Mouse (Mus musculus) fat pad, adult 2 months (tissue): Measurements from ENCODE around the gene Lyrm9.
A peak's percentile ranks its signal among the peaks of the same experiment; 100 is the strongest.
"Not testable (repeated sequence)": the region's sequence is repeated elsewhere in the genome, so short reads cannot be mapped to it uniquely, and the experiment has no call there.

ENCODE experiments used
- DNase-seq: peaks from one replicate; pipeline ENCODE4 v3.0.0-alpha.2; 2011; ENCODE audit warnings: low read depth, low spot score; ENCODE audit errors: extremely low read depth

Gene Lyrm9

GRCm38 (mm10) chr11:78847884-78848848 is 21.8 kb downstream of the Lyrm9 start:
- DNase-seq: no peak

- DNase-seq: no peak
Measured at GRCm38 (mm10) chr11:78849859-78850258, 23.5 kb downstream of the Lyrm9 start.

GRCm38 (mm10) chr11:78851216-78851870 is 25.0 kb downstream of the Lyrm9 start:
- no peak for DNase-seq

- no peak for DNase-seq
Measured at GRCm38 (mm10) chr11:78851871-78852265, 25.5 kb downstream of the Lyrm9 start.

DNA sequence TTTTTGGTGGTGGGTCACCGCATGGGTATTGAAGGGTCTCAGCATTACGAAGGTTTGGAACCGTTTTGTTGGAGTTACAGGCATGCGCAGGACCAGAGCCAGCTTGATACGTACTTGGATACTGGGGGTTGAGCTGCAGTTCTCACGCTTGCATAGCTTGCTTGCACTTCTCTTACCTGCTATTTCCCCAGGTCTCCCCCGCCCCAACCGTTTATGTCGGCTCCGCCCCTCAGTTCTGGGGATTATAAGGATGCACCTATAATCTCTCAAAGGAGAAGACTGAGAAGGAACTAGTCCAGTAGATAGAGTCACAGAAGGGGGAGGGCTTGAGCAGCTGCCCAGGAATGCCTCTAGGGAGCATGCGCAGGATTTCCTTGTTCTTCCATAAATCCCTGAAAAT is 26.1 kb downstream of the Lyrm9 start:
- DNase-seq: no peak

DNA sequence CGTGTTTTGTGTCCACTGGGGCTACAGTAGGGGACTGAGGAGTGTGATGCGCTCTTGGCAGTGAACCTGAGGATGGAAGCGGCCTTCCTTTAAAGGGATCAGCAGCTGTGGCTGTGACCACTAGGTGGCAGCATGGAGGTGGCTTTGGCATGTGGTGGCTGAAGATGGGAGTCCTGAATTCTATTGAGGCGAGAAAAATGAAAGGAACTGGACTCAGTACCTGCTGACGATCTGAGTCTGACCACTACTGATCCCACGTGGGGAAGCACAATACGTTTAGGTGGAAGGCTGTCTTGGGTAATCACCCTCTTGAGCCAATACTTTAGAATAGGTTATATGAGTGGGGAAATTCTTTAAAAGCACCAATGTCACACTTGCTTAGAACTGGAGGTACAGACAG is 29.9 kb downstream of the Lyrm9 start:
- DNase-seq: no peak

DNA sequence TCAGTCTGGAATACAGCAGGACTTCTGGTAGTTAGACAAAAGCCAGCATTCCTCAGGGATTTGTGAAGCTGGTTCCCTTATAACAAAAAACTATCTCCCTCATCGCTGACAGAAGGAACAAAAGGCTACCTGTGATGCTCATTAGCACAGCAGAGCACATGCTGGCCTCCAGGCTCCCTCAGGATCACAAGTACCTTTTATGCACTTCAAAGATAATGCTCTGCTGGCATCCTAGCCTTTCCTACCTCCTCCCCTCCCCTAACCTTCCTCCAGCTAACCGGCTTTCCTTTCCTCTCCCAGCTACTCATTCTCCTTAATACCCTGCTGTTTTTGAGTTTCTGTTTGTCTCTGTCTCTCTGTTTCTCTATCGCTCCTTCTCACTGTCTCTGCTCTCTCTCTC is 31.2 kb downstream of the Lyrm9 start:
- DNase-seq: no peak

DNA sequence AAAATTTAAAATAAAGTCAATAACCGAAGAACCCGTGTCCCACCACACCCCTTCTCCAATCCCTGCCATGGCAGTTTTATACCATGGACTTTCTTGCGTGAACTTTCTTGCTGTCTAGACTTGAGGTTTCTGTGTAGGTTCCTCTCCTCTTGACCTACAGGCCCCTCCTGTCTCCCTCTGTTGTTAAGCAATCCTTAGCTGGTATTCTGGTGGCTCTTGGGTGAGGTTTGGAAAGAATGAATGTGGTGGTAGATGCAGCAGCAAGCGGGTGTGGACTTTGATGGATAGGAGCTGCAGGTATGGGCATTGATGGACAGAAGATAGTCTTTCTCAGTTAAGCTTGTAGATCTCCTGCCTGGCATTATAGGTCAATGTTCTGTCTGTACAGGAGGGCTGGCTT is 37.5 kb downstream of the Lyrm9 start:
- no peak for DNase-seq

- no peak for DNase-seq
Measured at GRCm38 (mm10) chr11:78864567-78865278, 38.3 kb downstream of the Lyrm9 start.

DNA sequence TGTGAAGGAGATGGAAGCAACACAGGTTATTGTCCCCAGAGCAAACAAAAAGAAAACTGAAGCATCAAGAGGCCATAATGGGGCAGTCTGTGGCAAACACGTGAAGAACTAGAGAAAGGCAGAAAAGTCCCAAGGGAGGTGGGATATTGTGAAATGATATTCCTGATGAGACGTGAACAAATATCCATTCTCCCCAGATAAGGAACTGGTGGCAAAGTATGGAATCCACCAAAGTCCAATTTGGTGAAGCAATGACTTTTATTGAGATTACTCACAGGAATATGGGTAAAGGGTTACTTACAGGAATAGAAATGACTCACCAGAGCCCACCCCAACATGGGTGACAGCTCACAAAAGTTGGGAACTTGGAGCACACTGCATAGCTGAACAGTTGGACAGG is 38.9 kb downstream of the Lyrm9 start:
- no peak for DNase-seq

GRCm38 (mm10) chr11:78866486-78866885 is 40.1 kb downstream of the Lyrm9 start:
- no peak for DNase-seq

GRCm38 (mm10) chr11:78867696-78868095 is 41.3 kb downstream of the Lyrm9 start:
- DNase-seq: no peak

- DNase-seq: not testable (repeated sequence)
Measured at GRCm38 (mm10) chr11:78869205-78869604, 42.8 kb downstream of the Lyrm9 start.

- DNase-seq: no peak
Measured at GRCm38 (mm10) chr11:78870891-78871290, 44.5 kb downstream of the Lyrm9 start.

DNA sequence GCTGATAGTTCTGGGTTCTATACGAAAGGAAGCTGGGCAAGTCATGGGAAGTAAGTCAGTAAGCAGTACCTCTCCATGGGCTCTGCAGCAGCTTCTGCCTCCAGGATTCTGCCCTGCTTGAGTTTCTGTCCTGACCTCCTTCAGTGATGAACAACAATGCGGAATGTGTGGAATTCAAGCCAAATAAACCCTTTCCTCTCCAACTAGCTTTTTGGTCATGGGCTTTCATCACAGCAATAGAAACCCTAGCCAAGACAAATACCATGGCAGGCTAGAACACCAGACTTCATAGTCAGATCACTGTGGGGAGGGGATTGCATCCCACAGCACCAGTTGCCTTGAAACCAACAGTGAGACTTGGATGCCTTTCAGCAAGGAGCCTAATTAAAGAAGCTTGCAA is 46.4 kb downstream of the Lyrm9 start:
- DNase-seq: no peak

- DNase-seq: no peak
Measured at GRCm38 (mm10) chr11:78879727-78880126, 53.3 kb downstream of the Lyrm9 start.

DNA sequence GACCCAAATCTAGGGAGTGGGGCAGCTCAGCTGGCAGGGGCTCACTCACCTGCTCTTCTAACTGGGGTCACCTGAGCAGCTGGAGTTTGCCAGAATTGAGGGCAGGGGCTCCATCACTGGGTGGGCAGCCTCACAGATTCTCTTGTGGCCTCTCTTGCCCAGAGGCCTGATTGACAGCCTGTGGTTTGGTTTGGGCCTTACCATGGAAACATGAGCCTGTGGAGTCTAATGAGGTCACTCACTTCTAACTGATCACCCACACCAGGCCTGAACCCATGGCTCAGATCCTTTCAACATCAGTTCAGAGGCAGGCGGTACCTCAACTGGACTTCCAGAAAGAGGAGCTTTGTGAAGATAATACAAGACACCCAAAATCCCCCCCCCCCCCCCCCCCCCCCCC is 60.3 kb downstream of the Lyrm9 start:
- DNase-seq: no peak

DNA sequence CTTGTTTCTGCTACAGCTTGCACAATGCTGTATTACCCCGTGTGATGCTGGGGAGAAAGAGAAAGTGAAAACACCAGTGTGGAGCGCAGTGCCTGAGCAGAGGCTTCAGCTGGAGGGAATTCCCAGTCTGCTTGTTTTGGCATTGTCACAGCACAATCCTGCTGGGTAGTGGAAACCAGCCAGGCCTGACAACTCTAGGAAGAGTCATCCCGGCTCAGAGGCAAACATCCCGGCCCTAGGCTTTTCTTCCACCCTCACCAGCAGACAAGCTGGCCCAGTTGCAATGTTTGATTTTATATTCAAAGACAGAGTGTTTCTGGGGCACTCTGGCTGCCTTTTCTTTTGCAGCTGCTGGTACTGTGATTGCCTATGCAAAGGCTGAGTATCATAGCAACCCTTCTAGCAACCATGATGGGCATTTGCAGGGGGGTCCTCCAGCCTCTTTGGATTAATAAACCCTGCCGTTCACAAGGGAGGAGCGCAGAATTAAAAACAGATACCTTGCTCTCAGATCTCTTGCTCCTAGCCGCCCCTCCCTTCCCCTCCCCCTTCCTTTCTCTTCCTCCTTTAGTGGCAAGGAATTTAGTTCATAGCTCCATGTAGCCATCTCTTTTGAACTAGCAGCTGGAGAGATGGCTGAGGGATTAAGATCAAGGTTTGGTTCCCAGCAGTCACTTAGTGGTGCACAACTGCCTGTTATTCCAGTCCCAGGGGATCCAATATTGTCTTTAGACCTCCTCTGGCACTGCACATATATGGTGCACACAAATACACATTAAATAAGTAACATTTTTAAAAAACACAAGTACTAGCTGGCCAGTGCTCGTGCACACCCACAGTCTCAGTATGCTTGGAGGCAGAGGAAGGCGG is 61.0 kb downstream of the Lyrm9 start:
- DNase-seq: peak; percentile 43

DNA sequence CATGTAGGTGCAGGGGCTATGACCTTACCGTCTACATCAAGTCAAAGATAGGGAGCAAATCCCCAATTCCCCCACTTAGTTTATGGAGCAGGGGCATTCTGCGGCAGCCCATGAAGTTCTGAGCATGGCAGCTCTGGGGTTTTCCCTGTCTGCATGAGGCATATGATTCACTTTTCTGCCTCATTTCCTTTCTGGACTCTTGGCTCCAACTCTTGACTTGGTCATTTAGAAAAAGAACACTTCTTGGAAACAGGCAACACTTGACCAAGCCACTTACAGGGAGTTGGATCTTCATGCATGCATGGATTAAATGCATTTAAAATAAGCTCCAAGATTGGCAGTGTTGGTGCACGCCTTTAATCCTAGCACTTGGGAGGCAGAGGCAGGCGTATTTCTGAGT is 62.8 kb downstream of the Lyrm9 start:
- no peak for DNase-seq
